Mouse (Mus musculus) kidney, embryonic 16.5 days (tissue): ENCODE data around the gene Zfp423. TPM values are rescaled to one million over a fixed set of nuclear protein-coding genes. Genes with fewer than 3 reads are reported as not detected.

Experiments
- ATAC-seq: fragments of 200-750 bp; cut with Nextera tagmentation; 2 replicates; pipeline ENCODE4 v1.8.0; 2017; ENCODE audit warnings: moderate TSS enrichment; ENCODE audit not compliant: low FRiP score, low TSS enrichment
- H3K27ac ChIP-seq: fragments of 300-500 bp; sonication (generic); 2 replicates; pipeline ENCODE4 v1.5.1; 2014; ENCODE audit warnings: low read length
- H3K27me3 ChIP-seq: fragments of 300-500 bp; sonication (generic); 2 replicates; pipeline ENCODE4 v1.6.1; 2014; ENCODE audit warnings: low read length, control low read depth, mixed read lengths; ENCODE audit not compliant: insufficient read depth
- H3K36me3 ChIP-seq: fragments of 300-500 bp; sonication (generic); 2 replicates; pipeline ENCODE4 v1.6.1; 2014; ENCODE audit warnings: low read length, control low read depth, mixed read lengths; ENCODE audit not compliant: insufficient read depth
- H3K4me1 ChIP-seq: fragments of 300-500 bp; sonication (generic); 2 replicates; pipeline ENCODE4 v1.6.1; 2014; ENCODE audit warnings: low read length, control low read depth, mixed read lengths; ENCODE audit not compliant: insufficient read depth
- H3K4me2 ChIP-seq: fragments of 300-500 bp; sonication (generic); replicated peaks from 2 replicates; pipeline ENCODE4 v1.6.1; 2014; ENCODE audit warnings: low read depth, low read length
- H3K4me3 ChIP-seq: fragments of 300-500 bp; sonication (generic); 2 replicates; pipeline ENCODE4 v1.5.1; 2014; ENCODE audit warnings: mild to moderate bottlenecking, low read length
- H3K9ac ChIP-seq: fragments of 300-500 bp; sonication (generic); replicated peaks from 2 replicates; pipeline ENCODE4 v1.6.1; 2014; ENCODE audit warnings: low read length
- H3K9me3 ChIP-seq: fragments of 300-500 bp; sonication (generic); 2 replicates; pipeline ENCODE4 v1.6.1; 2016; ENCODE audit warnings: low read length, control low read depth
- WGBS: fragments of 180-500 bp; shearing (Covaris S2); extraction: QIAGEN DNeasy Blood & Tissue Kit; methylation state at CpG from one replicate; pipeline ENCODE4 v1.1.7; 2014; 5-methylcytosine and 5-hydroxymethylcytosine counted together
- polyA plus RNA-seq: library from polyadenylated mRNA; unstranded; fragments of >200 nt; fragmentation: Nextera tagmentation; extraction: Ambion mirVana; gene quantifications from 2 replicates; pipeline ENCODE4 v1.2.1, GENCODE M21; 2015

The Zfp423 gene
- polyA plus RNA-seq, 1 experiment from 2014 or later = 11.4 TPM

DNA sequence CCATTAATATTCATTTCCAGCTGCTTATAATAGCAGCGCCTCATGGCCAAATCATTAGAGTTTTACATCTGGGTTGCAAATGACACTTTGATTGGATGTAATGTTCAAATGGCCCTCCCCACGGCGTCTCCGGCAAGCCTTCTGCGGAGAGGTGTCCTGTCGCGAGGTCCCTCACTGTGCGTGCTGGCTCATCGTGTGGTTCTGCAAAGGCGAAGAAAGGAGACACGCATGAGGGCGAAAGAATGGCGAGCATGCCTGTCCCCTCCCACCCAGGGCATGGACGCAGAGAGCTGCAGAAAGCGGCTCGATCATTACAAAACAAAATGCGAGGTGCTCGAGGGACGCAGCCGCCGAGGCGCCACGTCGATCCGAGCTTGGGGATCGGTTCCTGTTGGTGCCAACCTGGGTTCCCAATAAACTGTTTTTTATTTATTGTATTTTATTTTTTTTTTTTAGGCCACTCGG, 297.1 kb downstream of the Zfp423 start:
- Histone ChIP-seq H3K27ac (0 out of 2 replicates have a peak overlapping the region, but pooled peaks have one; percentile 17), H3K27me3 (peaks cover 19% of the 10 kb centered on the region; the same call in 1 of the 2 replicates)

DNA sequence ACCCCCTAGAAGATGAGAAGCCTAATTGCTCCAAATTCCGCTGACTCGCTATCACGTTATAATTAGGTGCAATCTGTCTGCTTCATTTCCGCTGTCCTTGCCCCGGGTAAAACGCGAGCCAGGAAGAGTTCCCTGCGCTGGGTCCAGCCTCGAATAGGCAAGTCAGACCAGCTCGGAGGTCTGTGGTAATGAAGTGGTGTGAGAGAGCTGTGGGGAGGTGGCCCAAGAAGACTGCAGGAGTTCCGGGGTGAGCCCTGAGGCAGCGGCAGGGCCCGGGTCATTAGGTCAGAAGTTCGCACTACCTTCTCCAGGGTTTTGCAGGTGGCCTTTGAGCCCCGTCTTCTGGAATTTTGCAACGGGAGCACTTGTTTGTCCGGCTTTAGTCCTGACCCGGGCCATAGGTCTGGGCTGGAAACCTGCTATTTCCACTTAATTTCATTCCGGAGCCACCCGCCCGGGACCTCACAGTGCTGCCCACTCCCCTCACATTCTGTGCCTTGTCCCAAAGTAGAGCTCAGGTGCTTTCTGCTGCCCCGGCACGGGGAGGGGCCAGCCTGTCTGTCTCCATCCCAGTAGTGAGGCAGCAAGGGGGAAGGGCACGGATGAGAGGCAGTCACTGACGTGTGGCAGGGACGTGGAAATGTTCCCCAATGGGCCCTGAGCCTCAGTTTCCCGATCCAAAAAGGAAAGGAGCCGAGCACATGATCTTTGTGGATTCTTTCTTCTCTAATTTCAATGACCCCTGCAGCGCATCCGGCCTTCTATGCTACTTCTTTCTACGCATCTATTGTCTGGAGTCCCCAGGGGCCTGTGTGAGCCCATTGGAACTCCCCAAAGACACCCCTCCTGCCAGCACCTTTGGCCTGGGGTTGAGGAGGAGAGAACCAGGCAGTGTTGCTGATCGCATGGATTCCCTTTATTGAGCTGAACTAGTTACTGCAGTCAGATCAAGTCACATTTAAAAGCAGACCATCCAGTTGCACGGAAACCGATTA, 298.2 kb downstream of the Zfp423 start:
- H3K27me3 ChIP-seq = peaks cover 19% of the 10 kb centered on the region; the same call in 1 of the 2 replicates
- no peak overlapping the region for H3K9ac ChIP-seq
- peaks cover 44% of the 10 kb centered on the region for H3K4me1 ChIP-seq
- H3K27ac ChIP-seq = no peak overlapping the region
- 16% methylated on average over 34 of the region's 34 CpGs for WGBS
- no peaks in the 10 kb centered on the region for H3K36me3 ChIP-seq
- H3K4me3 ChIP-seq = peak overlapping the region; percentile 36
- no peaks in the 10 kb centered on the region for H3K9me3 ChIP-seq
- peak overlapping the region; percentile 68 for H3K4me2 ChIP-seq
- no peak for ATAC-seq

More for the DNA sequence above, 297.1 kb downstream of the Zfp423 start:
- peak overlapping the region; percentile 55 for H3K9ac ChIP-seq
- H3K9me3 ChIP-seq = no peaks in the 10 kb centered on the region
- peak overlapping the region; percentile 63 for H3K4me2 ChIP-seq
- WGBS = 12% methylated on average over 27 of the region's 27 CpGs
- ATAC-seq = no peak
- H3K4me1 ChIP-seq = peaks cover 39% of the 10 kb centered on the region
- H3K36me3 ChIP-seq = no peaks in the 10 kb centered on the region
- peak overlapping the region; percentile 40 for H3K4me3 ChIP-seq

DNA sequence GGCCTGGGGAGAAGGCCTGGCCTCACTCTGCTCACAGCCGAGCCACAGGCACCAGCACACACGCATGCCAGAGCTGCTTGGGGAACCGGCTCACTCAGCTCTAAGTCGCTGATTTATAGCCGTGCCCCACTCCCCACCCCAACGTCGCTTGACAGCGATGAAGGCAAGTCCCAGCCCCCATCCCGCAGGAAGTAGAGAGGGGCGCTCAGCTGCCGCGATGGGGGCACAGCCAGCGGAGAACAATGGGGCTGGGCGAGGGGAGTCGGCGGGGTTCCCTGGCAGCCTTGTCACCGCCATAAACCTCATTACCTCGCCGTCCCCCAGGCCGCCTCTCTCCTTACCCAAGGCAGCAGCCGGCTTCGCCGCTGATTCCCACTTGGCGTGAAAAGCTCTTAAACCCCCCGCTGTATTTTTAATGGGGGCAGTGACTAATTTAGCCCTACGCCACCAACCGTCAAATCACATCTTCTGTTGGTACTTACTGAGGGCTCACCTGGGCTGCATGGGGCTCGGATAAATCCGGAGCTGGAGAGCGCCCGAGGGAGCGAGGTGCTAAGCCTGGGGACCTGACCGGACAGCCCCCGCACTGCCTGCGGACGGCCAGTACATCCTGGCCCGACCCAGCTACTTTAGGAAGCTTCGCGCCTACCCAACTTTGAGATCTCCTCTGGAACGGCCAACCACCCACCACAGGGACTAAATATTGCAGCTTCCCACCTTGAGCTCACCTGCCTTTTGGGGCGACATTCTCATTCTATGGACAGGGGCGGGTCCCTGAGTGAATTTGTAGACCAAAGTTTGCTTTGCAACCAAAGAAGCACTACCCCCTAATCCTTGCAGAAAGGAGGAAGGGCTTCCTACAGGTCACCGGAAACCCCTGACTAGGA, 299.1 kb downstream of the Zfp423 start:
- Histone ChIP-seq H3K27ac (no peak overlapping the region), H3K36me3 (no peaks in the 10 kb centered on the region), H3K4me1 (peaks cover 47% of the 10 kb centered on the region), H3K4me3 (peak overlapping the region; percentile 36), H3K4me2 (peak overlapping the region; percentile 68), H3K9me3 (no peaks in the 10 kb centered on the region), H3K27me3 (peaks cover 19% of the 10 kb centered on the region; the same call in 1 of the 2 replicates), H3K9ac (peak overlapping the region; percentile 46)
- WGBS = 4% methylated on average over 43 of the region's 43 CpGs
- ATAC-seq = no peak

DNA sequence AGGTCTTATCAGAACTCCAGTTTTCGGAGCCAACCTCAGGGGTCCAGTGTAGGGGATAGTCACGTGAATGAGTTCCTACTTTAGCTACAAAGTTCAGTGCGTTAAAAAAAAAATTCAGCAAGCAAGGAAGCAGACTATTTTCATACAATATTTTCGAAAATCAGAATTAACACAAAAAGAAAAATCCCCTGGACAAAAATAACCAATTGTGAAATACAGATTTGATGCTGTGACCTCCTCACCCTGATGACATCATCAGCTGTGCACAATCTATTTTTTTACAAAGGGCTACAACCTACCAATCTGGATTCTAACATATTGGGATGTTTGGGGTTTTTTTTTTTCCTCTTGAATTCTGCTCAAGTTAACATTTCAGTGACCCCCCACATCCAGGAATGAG, 301.9 kb downstream of the Zfp423 start:
- no peak overlapping the region for H3K27ac ChIP-seq
- H3K36me3 ChIP-seq = no peaks in the 10 kb centered on the region
- H3K4me2 ChIP-seq = no peak overlapping the region
- no peak overlapping the region for H3K4me3 ChIP-seq
- peaks cover 39% of the 10 kb centered on the region for H3K4me1 ChIP-seq
- WGBS = 77% methylated on average over 4 of the region's 4 CpGs
- ATAC-seq = no peak
- no peak overlapping the region for H3K9ac ChIP-seq
- H3K27me3 ChIP-seq = peaks cover 18% of the 10 kb centered on the region; the same call in 1 of the 2 replicates
- no peaks in the 10 kb centered on the region for H3K9me3 ChIP-seq

DNA sequence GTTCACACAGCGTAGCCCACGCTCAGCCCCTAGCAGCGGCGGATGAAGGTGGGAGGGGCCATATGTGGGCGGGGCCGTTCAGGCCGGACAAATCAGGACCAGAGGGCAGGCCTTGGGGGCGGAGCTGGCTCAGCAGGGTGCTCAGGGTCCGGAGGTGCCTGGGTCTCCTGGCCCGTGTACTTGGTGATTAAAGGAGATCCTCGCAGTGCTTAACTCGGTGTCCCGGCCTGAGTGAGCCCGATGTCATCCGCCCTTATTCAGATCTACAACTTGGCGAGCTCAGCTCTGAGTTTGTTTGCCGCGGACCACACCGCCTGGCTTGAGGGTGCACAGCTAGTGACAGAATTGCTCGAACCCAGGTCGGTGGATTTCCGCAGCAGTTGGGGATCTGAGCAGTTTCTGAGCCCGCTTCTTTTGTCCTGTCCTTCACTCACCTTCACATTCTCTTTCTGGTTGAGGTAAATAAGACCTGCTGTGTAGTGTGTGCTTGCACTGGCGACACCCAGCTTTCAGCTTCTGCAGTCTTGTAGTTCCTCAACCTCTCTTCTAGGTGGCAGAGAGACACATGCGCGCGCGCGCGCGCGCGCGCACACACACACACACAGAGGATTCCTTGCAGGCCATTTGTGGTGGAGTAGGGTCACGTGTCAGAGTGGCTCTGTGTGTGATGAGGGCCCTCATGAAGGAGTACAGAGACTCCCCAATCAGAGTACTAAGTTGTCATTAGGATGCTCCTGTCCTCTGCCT, 302.7 kb downstream of the Zfp423 start:
- H3K4me1 ChIP-seq = peaks cover 32% of the 10 kb centered on the region
- peaks cover 14% of the 10 kb centered on the region; the same call in 1 of the 2 replicates for H3K27me3 ChIP-seq
- H3K9ac ChIP-seq = peak overlapping the region; percentile 59
- H3K9me3 ChIP-seq = no peaks in the 10 kb centered on the region
- H3K27ac ChIP-seq = no peak overlapping the region
- peak overlapping the region; percentile 84 for H3K4me2 ChIP-seq
- 4% methylated on average over 35 of the region's 35 CpGs for WGBS
- peak; percentile 92 for ATAC-seq
- no peaks in the 10 kb centered on the region for H3K36me3 ChIP-seq
- peak overlapping the region; percentile 55 for H3K4me3 ChIP-seq

DNA sequence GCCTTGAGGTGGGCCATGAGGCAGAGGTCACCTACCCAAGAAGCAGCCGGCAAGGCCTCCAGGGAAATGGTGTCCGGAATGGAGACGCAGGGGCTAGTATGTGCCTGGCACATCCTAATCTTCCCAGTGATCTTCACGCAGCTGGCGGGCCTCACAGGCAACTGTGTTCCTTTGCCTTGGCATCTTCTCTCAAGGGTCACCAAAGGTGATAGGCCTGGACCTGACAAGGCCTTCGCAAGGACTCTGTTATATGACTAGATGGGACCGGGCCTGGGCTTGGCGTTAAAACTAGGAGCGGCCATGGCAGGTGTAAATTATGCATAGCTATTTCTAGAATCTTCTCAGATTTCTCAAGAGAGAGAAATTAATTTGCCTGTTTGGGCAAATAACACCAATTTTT, 303.4 kb downstream of the Zfp423 start:
- H3K36me3 ChIP-seq = no peaks in the 10 kb centered on the region
- H3K27me3 ChIP-seq = peaks cover 7% of the 10 kb centered on the region; the same call in 1 of the 2 replicates
- no peaks in the 10 kb centered on the region for H3K9me3 ChIP-seq
- H3K4me3 ChIP-seq = no peak overlapping the region
- peak overlapping the region; percentile 84; the same call in 1 of the 2 replicates for H3K4me2 ChIP-seq
- peaks cover 25% of the 10 kb centered on the region for H3K4me1 ChIP-seq
- WGBS = 64% methylated on average over 9 of the region's 9 CpGs
- H3K9ac ChIP-seq = no peak overlapping the region
- H3K27ac ChIP-seq = no peak overlapping the region
- no peak for ATAC-seq

DNA sequence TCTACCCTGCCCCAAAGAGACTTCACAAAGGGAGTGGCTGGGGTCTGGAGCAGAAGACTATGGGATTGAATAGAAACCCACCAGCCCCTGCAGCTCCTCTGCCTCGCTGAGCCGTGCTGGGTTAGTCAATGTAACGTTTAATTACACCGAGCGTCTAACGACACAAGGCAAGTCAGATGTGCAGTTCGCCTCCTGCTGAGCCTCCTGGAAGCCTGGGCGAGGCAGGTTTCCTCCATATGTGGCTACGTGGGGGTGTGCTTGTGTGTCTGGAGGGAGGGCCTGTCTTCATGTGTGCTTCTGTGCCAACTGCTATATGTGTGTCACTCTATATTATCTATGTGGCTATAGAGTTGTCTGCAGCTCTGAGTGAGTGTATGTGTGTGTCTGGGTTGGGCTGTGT, 311.6 kb downstream of the Zfp423 start:
- H3K4me1 ChIP-seq = peaks cover 3% of the 10 kb centered on the region; the same call in 1 of the 2 replicates
- H3K4me2 ChIP-seq = no peak overlapping the region
- H3K9ac ChIP-seq = no peak overlapping the region
- H3K27me3 ChIP-seq = no peaks in the 10 kb centered on the region
- H3K36me3 ChIP-seq = no peaks in the 10 kb centered on the region
- ATAC-seq = no peak
- 76% methylated on average over 9 of the region's 9 CpGs for WGBS
- no peak overlapping the region for H3K27ac ChIP-seq
- no peaks in the 10 kb centered on the region for H3K9me3 ChIP-seq
- no peak overlapping the region for H3K4me3 ChIP-seq

DNA sequence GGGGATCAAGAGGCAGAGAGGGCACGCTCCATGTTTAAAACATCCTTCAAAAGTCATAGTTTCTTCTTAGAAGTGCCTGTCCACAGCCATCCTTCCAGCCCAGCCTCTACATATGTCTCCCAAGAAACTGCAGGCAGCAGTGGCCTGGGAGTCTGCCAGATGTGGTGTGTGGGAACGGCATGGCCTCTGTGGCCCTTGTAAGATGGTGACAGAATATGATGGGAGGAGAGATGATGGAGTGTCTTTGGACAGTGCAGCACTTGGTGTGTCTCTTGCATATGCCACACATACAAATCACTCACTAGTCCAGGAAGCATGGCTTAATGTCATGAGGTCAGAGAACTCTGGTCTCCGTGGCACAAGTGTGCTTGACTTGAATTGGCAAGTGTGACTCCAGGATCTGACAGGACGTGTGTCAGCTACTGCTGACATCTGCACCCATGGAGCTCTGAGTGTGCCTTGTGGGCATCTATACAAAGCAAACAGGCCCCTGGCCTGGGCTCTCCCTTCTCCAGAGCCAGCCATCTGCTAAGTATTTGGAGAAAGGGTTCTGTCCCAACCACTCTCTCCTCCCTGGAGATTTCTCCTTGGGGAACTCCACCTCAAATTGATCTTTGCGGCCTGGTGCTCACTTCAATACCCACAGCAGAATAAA, 313.4 kb downstream of the Zfp423 start:
- H3K36me3 ChIP-seq = no peaks in the 10 kb centered on the region
- no peak for ATAC-seq
- peaks cover 3% of the 10 kb centered on the region; the same call in 1 of the 2 replicates for H3K4me1 ChIP-seq
- no peak overlapping the region for H3K9ac ChIP-seq
- WGBS = 77% methylated on average over 5 of the region's 5 CpGs
- H3K9me3 ChIP-seq = no peaks in the 10 kb centered on the region
- no peak overlapping the region for H3K4me2 ChIP-seq
- H3K27ac ChIP-seq = no peak overlapping the region
- no peaks in the 10 kb centered on the region for H3K27me3 ChIP-seq
- no peak overlapping the region for H3K4me3 ChIP-seq
